Mouse (Mus musculus) stomach, embryonic 15.5 days (tissue): Measurements from ENCODE around the gene Fancb. TPM values are rescaled to one million over a fixed set of nuclear protein-coding genes. Genes with fewer than 3 reads are reported as not detected.

Source experiments
- polyA plus RNA-seq: library from polyadenylated mRNA; unstranded; fragments of >200 nt; fragmentation: Nextera tagmentation; extraction: Ambion mirVana; gene quantifications from 2 replicates; pipeline ENCODE4 v1.2.1, GENCODE M21; 2015

Gene Fancb
- polyA plus RNA-seq, 1 experiment from 2014 or later: 10.3 TPM

Other genes with a start within 250 kb of the Fancb start
- gene Mospd2, start 217 bp upstream of the Fancb start, polyA plus RNA-seq: 25.2 and 26.4 TPM in 2 replicates
- not detected in 2 replicates for gene Gm17604, start 24.2 kb downstream of the Fancb start, polyA plus RNA-seq